Mouse (Mus musculus) stomach, postnatal 0 days (tissue): ENCODE data around the gene Sult5a1.

Source experiments
- CTCF ChIP-seq: IDR thresholded peaks from 2 replicates; pipeline ENCODE4 v1.5.1; 2016; ENCODE audit warnings: antibody characterized with exemption, low read depth, mild to moderate bottlenecking, moderate library complexity
- EP300 ChIP-seq: optimal IDR thresholded peaks from 2 replicates; pipeline ENCODE3; 2016; ENCODE audit warnings: antibody characterized with exemption

GRCm38 (mm10) chr8:123188841-123189240, 30.7 kb upstream of the Sult5a1 start:
- TF ChIP-seq CTCF (no peak), EP300 (no peak)
